Mouse (Mus musculus) hindbrain, embryonic 11.5 days (tissue): Measurements from ENCODE around the gene Chac1. TPM values are rescaled to one million over a fixed set of nuclear protein-coding genes. Genes with fewer than 3 reads are reported as not detected.

Experiments used
- ATAC-seq: fragments of 200-750 bp; cut with Nextera tagmentation; 2 replicates; pipeline ENCODE4 v1.8.0; 2017; ENCODE audit warnings: mild to moderate bottlenecking, moderate TSS enrichment, moderate library complexity; ENCODE audit not compliant: low FRiP score
- DNase-seq: peaks from one replicate; pipeline ENCODE4 v3.0.0-alpha.2; 2015; ENCODE audit warnings: low spot score
- H3K27ac ChIP-seq: fragments of 300-500 bp; sonication (generic); 2 replicates; pipeline ENCODE4 v1.5.1; 2014; ENCODE audit warnings: mild to moderate bottlenecking, low read depth, low read length
- H3K27me3 ChIP-seq: fragments of 300-500 bp; sonication (generic); 2 replicates; pipeline ENCODE4 v1.6.1; 2014; ENCODE audit warnings: mild to moderate bottlenecking, low read length, moderate library complexity, mixed read lengths; ENCODE audit not compliant: control insufficient read depth, insufficient read depth
- H3K36me3 ChIP-seq: fragments of 300-500 bp; sonication (generic); 2 replicates; pipeline ENCODE4 v1.6.1; 2014; ENCODE audit warnings: mild to moderate bottlenecking, low read length, moderate library complexity, mixed read lengths; ENCODE audit not compliant: control insufficient read depth, insufficient read depth
- H3K4me1 ChIP-seq: fragments of 300-500 bp; sonication (generic); replicated peaks from 2 replicates; pipeline ENCODE4 v1.6.1; 2014; ENCODE audit warnings: low read length, mixed read lengths; ENCODE audit not compliant: control insufficient read depth, insufficient read depth
- H3K4me2 ChIP-seq: fragments of 300-500 bp; sonication (generic); replicated peaks from 2 replicates; pipeline ENCODE4 v1.6.1; 2014; ENCODE audit warnings: mild to moderate bottlenecking, low read depth, low read length
- H3K4me3 ChIP-seq: fragments of 300-500 bp; sonication (generic); 2 replicates; pipeline ENCODE4 v1.5.1; 2014; ENCODE audit warnings: low read depth, low read length
- H3K9ac ChIP-seq: fragments of 300-500 bp; sonication (generic); 2 replicates; pipeline ENCODE4 v1.6.1; 2014; ENCODE audit warnings: low read depth, low read length
- H3K9me3 ChIP-seq: fragments of 300-500 bp; sonication (generic); 2 replicates; pipeline ENCODE4 v1.6.1; 2016; ENCODE audit warnings: low read length; ENCODE audit not compliant: control insufficient read depth
- WGBS: fragments of 180-500 bp; shearing (Covaris S2); extraction: QIAGEN DNeasy Blood & Tissue Kit; methylation state at CpG from one replicate; pipeline ENCODE4 v1.1.7; 2014; 5-methylcytosine and 5-hydroxymethylcytosine counted together
- polyA plus RNA-seq: library from polyadenylated mRNA; unstranded; fragments of >200 nt; fragmentation: Nextera tagmentation; extraction: Ambion mirVana; gene quantifications from 2 replicates; pipeline ENCODE4 v1.2.1, GENCODE M21; 2014

The Chac1 gene
- polyA plus RNA-seq, 1 experiment from 2014 or later: 0.46 TPM

DNA sequence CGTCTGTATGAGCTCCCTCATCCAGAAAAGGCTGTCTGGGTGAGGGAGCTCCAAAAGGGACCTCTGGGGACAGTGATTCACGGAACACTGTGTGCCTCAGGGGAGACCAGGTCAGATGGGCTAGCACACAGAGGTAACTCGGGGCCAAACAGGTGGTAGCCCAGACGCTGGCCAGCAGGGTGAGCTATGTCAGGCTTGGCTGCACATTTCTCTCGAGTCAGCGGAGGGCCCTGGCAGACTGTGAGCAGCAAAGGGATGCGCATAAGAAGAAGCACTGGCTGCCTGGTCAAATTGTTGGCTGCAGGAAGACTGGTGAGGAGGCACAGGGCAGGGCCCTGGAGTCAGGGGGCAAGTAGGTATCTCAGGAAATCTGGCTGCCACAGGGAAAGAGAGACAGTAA lies 4.6 kb downstream of the Chac1 start:
- DNase-seq (no peak), ATAC-seq (no peak)
- WGBS: 33% methylated on average over 7 of the region's 7 CpGs
- Histone ChIP-seq H3K4me1 (no peaks in the 10 kb centered on the region), H3K4me3 (no peak overlapping the region), H3K4me2 (no peak overlapping the region), H3K9ac (no peak overlapping the region), H3K27me3 (peaks cover 7% of the 10 kb centered on the region), H3K36me3 (no peaks in the 10 kb centered on the region), H3K9me3 (no peaks in the 10 kb centered on the region), H3K27ac (no peak overlapping the region)

DNA sequence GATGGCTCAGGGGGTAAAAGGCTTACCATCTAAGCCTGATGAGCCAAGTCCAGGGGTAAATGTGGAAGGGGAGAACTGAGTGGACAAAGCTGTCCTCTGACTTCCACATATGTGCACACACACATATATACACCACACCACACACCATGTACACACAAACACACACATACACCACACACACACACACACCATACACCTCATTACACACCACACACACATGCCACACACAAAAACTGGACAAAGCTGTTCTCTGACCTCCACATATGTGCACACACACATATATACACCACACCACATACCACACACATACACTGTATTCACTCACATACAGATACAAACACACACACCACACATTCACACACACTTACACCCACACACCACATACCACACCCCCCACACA lies 5.3 kb downstream of the Chac1 start:
- Histone ChIP-seq H3K4me3 (no peak overlapping the region), H3K27me3 (peaks cover 3% of the 10 kb centered on the region; the same call in 1 of the 2 replicates), H3K36me3 (no peaks in the 10 kb centered on the region), H3K4me1 (no peaks in the 10 kb centered on the region), H3K27ac (no peak overlapping the region), H3K4me2 (no peak overlapping the region), H3K9me3 (no peaks in the 10 kb centered on the region), H3K9ac (no peak overlapping the region)
- no peak for DNase-seq
- no peak for ATAC-seq

DNA sequence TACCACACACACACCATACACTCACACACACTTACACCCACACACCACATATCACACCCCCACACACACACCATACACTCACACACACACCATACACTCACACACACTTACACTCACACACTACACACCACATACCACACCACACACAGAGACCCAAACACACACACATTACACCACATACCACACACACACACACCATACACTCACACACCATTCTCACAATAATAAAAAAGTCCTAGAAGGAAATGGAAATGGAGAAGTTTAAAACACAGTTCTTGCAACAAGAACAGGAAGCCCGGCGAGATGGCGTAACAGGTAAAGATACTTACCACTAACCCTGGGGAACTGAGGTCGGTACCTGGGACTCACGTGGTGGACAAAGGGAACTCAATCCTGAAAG lies 5.8 kb downstream of the Chac1 start:
- Histone ChIP-seq H3K27ac (no peak overlapping the region), H3K4me3 (no peak overlapping the region), H3K4me2 (no peak overlapping the region), H3K9me3 (0 out of 2 replicates have a peak, but pooled peaks cover 5% of the 10 kb centered on the region), H3K9ac (no peak overlapping the region), H3K4me1 (no peaks in the 10 kb centered on the region), H3K27me3 (no peaks in the 10 kb centered on the region), H3K36me3 (no peaks in the 10 kb centered on the region)
- ATAC-seq (no peak), DNase-seq (no peak)
- 88% methylated on average over 5 of the region's 5 CpGs for WGBS

GRCm38 (mm10) chr2:119358249-119358648 lies 7.2 kb downstream of the Chac1 start:
- no peaks in the 10 kb centered on the region for H3K27me3 ChIP-seq
- 88% methylated on average over 6 of the region's 6 CpGs for WGBS
- ATAC-seq: no peak
- no peak for DNase-seq
- H3K9ac ChIP-seq: no peak overlapping the region
- 0 out of 2 replicates have a peak, but pooled peaks cover 5% of the 10 kb centered on the region for H3K9me3 ChIP-seq
- H3K27ac ChIP-seq: no peak overlapping the region
- H3K4me3 ChIP-seq: no peak overlapping the region
- no peaks in the 10 kb centered on the region for H3K4me1 ChIP-seq
- H3K4me2 ChIP-seq: no peak overlapping the region
- H3K36me3 ChIP-seq: no peaks in the 10 kb centered on the region

DNA sequence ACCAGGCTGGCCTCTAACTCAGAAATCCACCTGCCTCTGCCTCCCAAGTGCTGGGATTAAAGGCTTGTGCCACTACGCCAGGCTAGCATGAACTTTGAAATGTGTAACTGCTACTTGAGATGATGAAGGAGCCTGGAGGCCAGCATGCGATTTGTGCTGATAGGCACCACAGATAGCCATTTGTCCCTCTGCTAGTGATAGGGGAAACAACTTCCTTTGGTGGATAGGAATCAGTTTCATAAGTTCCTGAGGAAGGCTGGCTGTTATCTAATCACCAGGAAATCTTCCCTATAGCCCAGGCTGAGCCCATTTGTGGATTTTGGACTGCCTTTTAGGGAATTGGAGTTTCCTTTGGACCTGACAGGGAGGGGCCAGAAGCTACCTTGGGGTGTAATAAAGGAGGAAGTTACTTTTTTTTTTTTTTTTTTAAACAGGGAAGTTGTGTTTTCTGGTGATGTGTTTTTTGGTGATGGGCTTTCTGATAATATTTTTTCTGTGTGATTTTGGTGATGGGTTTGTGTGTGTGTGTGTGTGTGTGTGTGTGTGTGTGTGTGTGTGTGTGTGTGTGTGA lies 8.8 kb downstream of the Chac1 start:
- WGBS: 82% methylated on average over 2 of the region's 2 CpGs
- Histone ChIP-seq H3K9ac (no peak overlapping the region), H3K4me1 (no peaks in the 10 kb centered on the region), H3K4me2 (no peak overlapping the region), H3K36me3 (no peaks in the 10 kb centered on the region), H3K27me3 (no peaks in the 10 kb centered on the region), H3K27ac (no peak overlapping the region), H3K9me3 (0 out of 2 replicates have a peak, but pooled peaks cover 5% of the 10 kb centered on the region), H3K4me3 (no peak overlapping the region)
- ATAC-seq (no peak), DNase-seq (no peak)

DNA sequence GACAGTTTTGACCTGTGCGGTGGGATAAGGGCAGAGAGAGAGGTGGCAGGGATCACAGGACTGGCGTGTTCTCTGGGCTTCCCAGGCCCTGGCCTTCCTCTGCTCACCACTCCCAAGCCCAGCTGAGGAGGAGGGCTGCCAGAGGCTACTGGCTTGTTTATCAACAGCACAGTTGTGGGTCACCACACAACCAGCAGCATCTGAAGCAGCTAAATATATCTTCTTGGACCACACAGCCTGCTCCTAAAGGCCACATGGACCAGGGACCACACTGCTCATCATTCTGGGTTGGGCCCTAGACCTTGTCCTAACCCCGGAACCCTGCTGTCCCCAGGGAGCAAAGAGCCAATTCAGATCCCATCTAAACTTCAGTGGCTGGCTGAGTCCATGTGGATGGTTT lies 13.9 kb downstream of the Chac1 start:
- no peak for DNase-seq
- no peak overlapping the region for H3K27ac ChIP-seq
- H3K27me3 ChIP-seq: no peaks in the 10 kb centered on the region
- no peaks in the 10 kb centered on the region for H3K36me3 ChIP-seq
- 0 out of 2 replicates have a peak, but pooled peaks cover 5% of the 10 kb centered on the region for H3K9me3 ChIP-seq
- 85% methylated on average over 3 of the region's 3 CpGs for WGBS
- H3K9ac ChIP-seq: no peak overlapping the region
- ATAC-seq: no peak
- no peak overlapping the region for H3K4me3 ChIP-seq
- H3K4me2 ChIP-seq: no peak overlapping the region
- no peaks in the 10 kb centered on the region for H3K4me1 ChIP-seq

DNA sequence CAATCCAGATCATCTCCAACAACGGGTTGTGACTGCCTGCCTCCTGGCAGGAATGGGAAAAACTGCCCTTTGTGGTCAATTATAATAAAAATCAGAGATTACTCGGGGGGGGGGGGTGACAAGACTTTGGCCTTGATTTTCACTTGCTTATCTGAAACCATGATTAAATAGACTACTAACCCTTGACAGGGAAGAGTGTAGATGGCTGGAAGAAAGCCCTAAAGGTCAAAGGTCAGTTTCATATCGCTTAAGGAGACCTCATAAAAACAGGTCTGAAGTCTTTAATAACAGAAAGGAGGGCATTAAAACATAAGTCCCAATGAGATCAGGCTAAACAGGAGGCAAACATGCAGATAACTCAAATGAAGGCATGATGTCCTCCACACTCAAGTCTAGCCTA lies 16.3 kb downstream of the Chac1 start:
- WGBS: 82% methylated on average over 3 of the region's 3 CpGs
- H3K4me3 ChIP-seq: no peak overlapping the region
- H3K9me3 ChIP-seq: no peaks in the 10 kb centered on the region
- no peak overlapping the region for H3K27ac ChIP-seq
- ATAC-seq (no peak), DNase-seq (no peak)
- no peak overlapping the region for H3K4me2 ChIP-seq
- no peaks in the 10 kb centered on the region; the same call in 1 of the 2 replicates for H3K36me3 ChIP-seq
- H3K9ac ChIP-seq: no peak overlapping the region
- H3K4me1 ChIP-seq: no peaks in the 10 kb centered on the region
- no peaks in the 10 kb centered on the region for H3K27me3 ChIP-seq

DNA sequence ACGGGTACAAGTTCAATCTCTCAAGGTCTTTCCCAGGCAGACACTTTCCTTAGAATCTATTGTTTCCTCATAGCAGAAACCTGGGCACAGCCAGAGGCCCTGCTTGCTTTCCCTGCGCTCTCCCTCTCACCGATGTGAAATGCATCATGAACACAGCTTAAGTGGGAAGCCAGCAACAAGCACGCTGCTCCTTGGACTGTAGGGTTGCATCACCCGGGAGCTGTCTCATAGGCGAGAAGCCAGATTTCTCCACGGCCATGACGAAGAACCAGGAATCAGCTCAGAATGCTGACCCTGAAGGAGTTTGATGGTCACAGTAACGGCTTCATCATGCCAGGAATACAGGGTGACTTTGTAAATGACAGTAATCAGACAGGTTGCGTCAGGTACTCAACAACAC lies 19.1 kb downstream of the Chac1 start:
- Histone ChIP-seq H3K4me1 (no peaks in the 10 kb centered on the region), H3K36me3 (no peaks in the 10 kb centered on the region; the same call in 1 of the 2 replicates), H3K4me2 (no peak overlapping the region), H3K9me3 (no peaks in the 10 kb centered on the region), H3K27me3 (no peaks in the 10 kb centered on the region), H3K27ac (no peak overlapping the region), H3K9ac (no peak overlapping the region), H3K4me3 (no peak overlapping the region)
- WGBS: 96% methylated on average over 10 of the region's 10 CpGs
- ATAC-seq (no peak), DNase-seq (no peak)

GRCm38 (mm10) chr2:119377286-119377685 lies 26.3 kb downstream of the Chac1 start:
- ATAC-seq (no peak), DNase-seq (no peak)
- Histone ChIP-seq H3K27ac (no peak overlapping the region), H3K9ac (no peak overlapping the region), H3K4me2 (no peak overlapping the region), H3K9me3 (no peaks in the 10 kb centered on the region), H3K36me3 (peaks cover 10% of the 10 kb centered on the region; the same call in 1 of the 2 replicates), H3K27me3 (no peaks in the 10 kb centered on the region), H3K4me1 (no peaks in the 10 kb centered on the region), H3K4me3 (no peak overlapping the region)
- 87% methylated on average over 9 of the region's 9 CpGs for WGBS
